Mouse (Mus musculus): ENCODE measurements around the gene Ccdc187. TPM values are rescaled to one million over a fixed set of nuclear protein-coding genes. Genes with fewer than 3 reads are reported as not detected.

The Ccdc187 gene
- polyA plus RNA-seq, 1 experiment, result not detected

GRCm38 (mm10) chr2:26317991-26318672 is 23.8 kb upstream of the Ccdc187 start:
- TF ChIP-seq POLR2A (IDR thresholded peaks at IDR 0.05; ENCODE audit: insufficient read depth, low read depth, low read length), result no peak
- no peak for TF ChIP-seq CTCF (IDR thresholded peaks at IDR 0.05; ENCODE audit: insufficient read depth, low read depth, low read length)
- WGBS, result 79% methylated on average over 3 of the region's 3 CpGs
- Histone ChIP-seq H3K4me3 (ENCODE audit: insufficient read depth, low read depth, low read length) (no peak overlapping the region), H3K27ac (ENCODE audit: insufficient read depth, low read depth, low read length) (no peak overlapping the region), H3K4me1 (ENCODE audit: control insufficient read depth, insufficient read depth, low read length) (peaks cover 60% of the 10 kb centered on the region)

- TF ChIP-seq CTCF (IDR thresholded peaks at IDR 0.05; ENCODE audit: insufficient read depth, low read depth, low read length) (no peak), POLR2A (IDR thresholded peaks at IDR 0.05; ENCODE audit: insufficient read depth, low read depth, low read length) (no peak)
- WGBS, result 61% methylated on average over 3 of the region's 3 CpGs
- Histone ChIP-seq H3K4me3 (ENCODE audit: insufficient read depth, low read depth, low read length) (no peak overlapping the region), H3K4me1 (ENCODE audit: control insufficient read depth, insufficient read depth, low read length) (peaks cover 60% of the 10 kb centered on the region), H3K27ac (ENCODE audit: insufficient read depth, low read depth, low read length) (no peak overlapping the region)
These were observed 23.0 kb upstream of the Ccdc187 start for GRCm38 (mm10) chr2:26317371-26317770.

DNA sequence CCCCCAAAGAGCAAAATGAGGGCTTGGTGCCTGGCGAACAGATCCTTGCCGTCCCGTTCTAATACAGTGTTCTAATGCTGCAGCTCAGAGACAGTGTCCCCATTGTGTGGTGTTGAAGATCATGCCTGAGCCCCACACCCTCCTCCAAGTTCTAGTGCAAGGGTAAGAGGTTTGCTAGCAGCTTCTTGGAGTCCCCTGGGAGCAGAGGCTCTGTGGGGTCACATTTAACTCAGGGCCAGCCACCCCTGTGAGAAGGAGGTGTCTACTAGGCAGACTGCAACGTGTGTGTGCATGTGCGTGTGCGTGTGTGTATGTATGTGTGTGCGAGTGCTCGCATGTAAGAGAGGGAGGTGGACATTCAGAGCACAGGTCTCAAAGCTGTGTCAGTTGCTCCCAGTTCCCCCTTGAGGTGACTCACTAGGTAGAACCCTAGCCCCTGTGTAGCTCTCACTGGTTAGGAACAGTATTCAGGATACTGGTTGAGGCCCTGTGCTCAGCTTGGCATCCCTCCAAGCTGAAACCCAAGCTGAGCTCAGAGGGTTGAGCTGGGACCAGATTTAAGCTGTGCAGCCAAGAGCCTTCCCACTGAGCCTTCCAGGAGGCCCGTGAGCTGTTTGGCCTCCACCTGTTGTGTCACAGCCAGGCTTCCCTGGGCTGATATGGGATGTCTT is 22.4 kb upstream of the Ccdc187 start:
- H3K27ac ChIP-seq (ENCODE audit: insufficient read depth, low read depth, low read length), result peak overlapping the region; percentile 83
- 19% methylated on average over 9 of the region's 9 CpGs for WGBS
- H3K4me3 ChIP-seq (ENCODE audit: insufficient read depth, low read depth, low read length), result peak overlapping the region; percentile 85
- TF ChIP-seq CTCF (IDR thresholded peaks at IDR 0.05; ENCODE audit: insufficient read depth, low read depth, low read length), result no peak
- TF ChIP-seq POLR2A (IDR thresholded peaks at IDR 0.05; ENCODE audit: insufficient read depth, low read depth, low read length), result no peak
- peaks cover 60% of the 10 kb centered on the region for H3K4me1 ChIP-seq (ENCODE audit: control insufficient read depth, insufficient read depth, low read length)

GRCm38 (mm10) chr2:26315925-26316311 is 21.6 kb upstream of the Ccdc187 start:
- Histone ChIP-seq H3K27ac (ENCODE audit: insufficient read depth, low read depth, low read length) (peak overlapping the region; percentile 83), H3K4me3 (ENCODE audit: insufficient read depth, low read depth, low read length) (peak overlapping the region; percentile 85), H3K4me1 (ENCODE audit: control insufficient read depth, insufficient read depth, low read length) (peaks cover 59% of the 10 kb centered on the region)
- no peak for TF ChIP-seq POLR2A (IDR thresholded peaks at IDR 0.05; ENCODE audit: insufficient read depth, low read depth, low read length)
- TF ChIP-seq CTCF (IDR thresholded peaks at IDR 0.05; ENCODE audit: insufficient read depth, low read depth, low read length), result no peak
- WGBS, result under 1% methylated on average over 11 of the region's 11 CpGs

- Histone ChIP-seq H3K4me3 (ENCODE audit: insufficient read depth, low read depth, low read length) (peak within 1 kb of the TSS; percentile 85), H3K4me1 (ENCODE audit: control insufficient read depth, insufficient read depth, low read length) (peaks cover 53% of the 10 kb centered on the region), H3K27ac (ENCODE audit: insufficient read depth, low read depth, low read length) (peak within 1 kb of the TSS; percentile 83)
- TF ChIP-seq POLR2A (IDR thresholded peaks at IDR 0.05; ENCODE audit: insufficient read depth, low read depth, low read length) (0 out of 2 replicates have a peak, but pooled peaks have one; percentile 70), CTCF (IDR thresholded peaks at IDR 0.05; ENCODE audit: insufficient read depth, low read depth, low read length) (no peak)
- under 1% methylated on average over 65 of the region's 66 CpGs for WGBS
These were observed 20.9 kb upstream of the Ccdc187 start, which contains the start of gene Gpsm1 for GRCm38 (mm10) chr2:26315072-26315924. TSS of gene Gpsm1 (plus strand) at chr2:26315515.

DNA sequence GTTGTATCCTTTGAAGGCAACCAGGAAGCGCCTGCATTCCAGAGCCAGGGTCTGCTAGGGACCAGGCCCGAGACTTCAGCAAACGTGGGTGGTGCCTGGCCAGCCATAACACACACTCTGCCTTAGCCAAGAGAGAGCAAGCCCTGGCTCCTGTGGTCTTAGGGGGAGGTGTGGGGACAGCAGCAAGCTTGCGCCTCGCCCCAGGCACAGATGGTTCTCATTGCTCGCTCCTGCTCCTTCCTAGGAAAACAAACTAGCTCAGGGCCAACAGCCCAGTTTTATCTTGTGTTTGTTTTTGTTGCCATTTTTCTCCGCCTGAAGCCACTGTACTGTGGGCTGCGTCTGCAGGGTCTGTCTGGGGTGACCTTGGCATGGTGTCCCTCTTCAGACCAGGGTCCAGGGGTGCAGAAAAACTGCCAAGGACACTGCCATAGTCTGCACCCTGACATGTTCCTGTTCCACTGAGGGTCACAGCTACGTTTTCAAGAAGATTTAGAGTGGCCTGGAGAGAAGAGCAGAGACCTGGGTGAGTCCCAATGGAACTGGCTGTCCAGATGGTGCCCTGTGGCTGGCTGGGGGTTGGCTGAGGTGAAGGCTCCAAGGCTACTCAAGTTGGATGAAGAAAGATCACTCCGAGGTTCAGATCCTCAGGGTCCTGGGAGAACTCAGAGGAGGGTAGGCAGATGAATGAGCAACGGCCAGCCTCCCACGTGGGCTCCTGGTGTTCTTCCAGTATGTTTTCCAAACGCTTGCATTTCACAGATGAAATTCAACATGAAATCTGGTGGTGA is 20.1 kb upstream of the Ccdc187 start:
- no peak for TF ChIP-seq POLR2A (IDR thresholded peaks at IDR 0.05; ENCODE audit: insufficient read depth, low read depth, low read length)
- no peak for TF ChIP-seq CTCF (IDR thresholded peaks at IDR 0.05; ENCODE audit: insufficient read depth, low read depth, low read length)
- Histone ChIP-seq H3K4me1 (ENCODE audit: control insufficient read depth, insufficient read depth, low read length) (peaks cover 49% of the 10 kb centered on the region), H3K4me3 (ENCODE audit: insufficient read depth, low read depth, low read length) (peak overlapping the region; percentile 85; the same call in 1 of the 2 replicates), H3K27ac (ENCODE audit: insufficient read depth, low read depth, low read length) (peak overlapping the region; percentile 83; the same call in 1 of the 2 replicates)
- WGBS, result 57% methylated on average over 13 of the region's 13 CpGs

DNA sequence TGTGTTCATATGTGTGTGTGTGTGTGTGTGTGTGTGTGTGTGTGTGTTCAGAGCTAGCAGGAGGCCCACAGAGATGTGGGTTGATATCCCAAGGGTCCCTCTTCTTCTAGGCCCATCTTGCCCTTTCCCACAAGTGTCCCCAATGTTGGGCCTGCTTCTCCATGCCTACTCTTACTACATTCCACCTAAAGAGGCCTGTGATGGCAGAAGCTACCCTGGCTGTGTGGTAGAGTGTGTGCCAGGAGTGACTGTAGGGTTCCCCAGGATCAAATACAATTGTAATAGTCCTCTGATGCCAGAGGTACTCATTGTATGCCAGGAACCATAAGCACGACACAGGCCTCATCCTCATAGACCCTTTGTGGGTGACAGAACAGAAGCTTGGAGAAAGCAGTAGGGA is 19.0 kb upstream of the Ccdc187 start:
- WGBS, result 94% methylated on average over 1 of the region's 1 CpGs

GRCm38 (mm10) chr2:26312812-26313211 is 18.5 kb upstream of the Ccdc187 start:
- peaks cover 34% of the 10 kb centered on the region for H3K4me1 ChIP-seq (ENCODE audit: control insufficient read depth, insufficient read depth, low read length)
- H3K27ac ChIP-seq (ENCODE audit: insufficient read depth, low read depth, low read length), result no peak overlapping the region
- H3K4me3 ChIP-seq (ENCODE audit: insufficient read depth, low read depth, low read length), result no peak overlapping the region
- WGBS, result 72% methylated on average over 2 of the region's 2 CpGs
- TF ChIP-seq CTCF (IDR thresholded peaks at IDR 0.05; ENCODE audit: insufficient read depth, low read depth, low read length), result no peak
- no peak for TF ChIP-seq POLR2A (IDR thresholded peaks at IDR 0.05; ENCODE audit: insufficient read depth, low read depth, low read length)

More for the DNA sequence above, 19.0 kb upstream of the Ccdc187 start:
- no peak overlapping the region for H3K27ac ChIP-seq (ENCODE audit: insufficient read depth, low read depth, low read length)
- no peak for TF ChIP-seq POLR2A (IDR thresholded peaks at IDR 0.05; ENCODE audit: insufficient read depth, low read depth, low read length)
- TF ChIP-seq CTCF (IDR thresholded peaks at IDR 0.05; ENCODE audit: insufficient read depth, low read depth, low read length), result no peak
- H3K4me1 ChIP-seq (ENCODE audit: control insufficient read depth, insufficient read depth, low read length), result peaks cover 39% of the 10 kb centered on the region
- no peak overlapping the region for H3K4me3 ChIP-seq (ENCODE audit: insufficient read depth, low read depth, low read length)

Data from olfactory bulb, adult 2 months (tissue).